Mouse (Mus musculus) heart, embryonic 11.5 days (tissue): ENCODE measurements around the gene Tnni3k. TPM values are rescaled to one million over a fixed set of nuclear protein-coding genes. Genes with fewer than 3 reads are reported as not detected.

Source experiments
- ATAC-seq: fragments of 200-750 bp; cut with Nextera tagmentation; replicated peaks from 2 replicates; pipeline ENCODE4 v1.8.0; 2017; ENCODE audit warnings: moderate library complexity; ENCODE audit not compliant: insufficient number of reproducible peaks, low FRiP score, low TSS enrichment
- H3K27ac ChIP-seq: fragments of 300-500 bp; sonication (generic); 2 replicates; pipeline ENCODE4 v1.5.1; 2014; ENCODE audit warnings: mild to moderate bottlenecking, low read depth, low read length
- H3K27me3 ChIP-seq: fragments of 300-500 bp; sonication (generic); 2 replicates; pipeline ENCODE4 v1.6.1; 2014; ENCODE audit warnings: mild to moderate bottlenecking, low read length, mixed read lengths; ENCODE audit not compliant: control insufficient read depth, insufficient read depth
- H3K36me3 ChIP-seq: fragments of 300-500 bp; sonication (generic); 2 replicates; pipeline ENCODE4 v1.6.1; 2014; ENCODE audit warnings: mild to moderate bottlenecking, low read length, moderate library complexity, mixed read lengths; ENCODE audit not compliant: control insufficient read depth, insufficient read depth
- H3K4me1 ChIP-seq: fragments of 300-500 bp; sonication (generic); 2 replicates; pipeline ENCODE4 v1.6.1; 2014; ENCODE audit warnings: low read length; ENCODE audit not compliant: control insufficient read depth, insufficient read depth
- H3K4me2 ChIP-seq: fragments of 300-500 bp; sonication (generic); 2 replicates; pipeline ENCODE4 v1.6.1; 2014; ENCODE audit warnings: mild to moderate bottlenecking, moderate library complexity
- H3K4me3 ChIP-seq: fragments of 300-500 bp; sonication (generic); 2 replicates; pipeline ENCODE4 v1.5.1; 2014; ENCODE audit warnings: low read depth, low read length
- H3K9ac ChIP-seq: fragments of 300-500 bp; sonication (generic); 2 replicates; pipeline ENCODE4 v1.6.1; 2014; ENCODE audit warnings: mild to moderate bottlenecking, low read depth, low read length, moderate library complexity
- H3K9me3 ChIP-seq: fragments of 300-500 bp; sonication (generic); replicated peaks from 2 replicates; pipeline ENCODE4 v1.6.1; 2016; ENCODE audit warnings: low read length; ENCODE audit not compliant: control insufficient read depth
- WGBS: fragments of 180-500 bp; shearing (Covaris S2); extraction: QIAGEN DNeasy Blood & Tissue Kit; methylation state at CpG from one replicate; pipeline ENCODE4 v1.1.7; 2014; ENCODE audit not compliant: insufficient replicate concordance; 5-methylcytosine and 5-hydroxymethylcytosine counted together
- polyA plus RNA-seq: library from polyadenylated mRNA; unstranded; fragments of >200 nt; fragmentation: Nextera tagmentation; extraction: Ambion mirVana; gene quantifications from 2 replicates; pipeline ENCODE4 v1.2.1, GENCODE M21; 2014

Tnni3k gene
- polyA plus RNA-seq, 1 experiment from 2014 or later: 33.7 TPM

GRCm38 (mm10) chr3:154815606-154816005, 239.6 kb downstream of the Tnni3k start:
- H3K9me3 ChIP-seq: no peaks in the 10 kb centered on the region
- H3K27ac ChIP-seq: no peak overlapping the region
- no peak overlapping the region for H3K4me2 ChIP-seq
- H3K27me3 ChIP-seq: no peaks in the 10 kb centered on the region
- peaks cover 11% of the 10 kb centered on the region; the same call in 1 of the 2 replicates for H3K4me1 ChIP-seq
- no peak overlapping the region for H3K4me3 ChIP-seq
- no peak overlapping the region for H3K9ac ChIP-seq
- 50% methylated on average over 2 of the region's 2 CpGs for WGBS
- no peaks in the 10 kb centered on the region for H3K36me3 ChIP-seq
- ATAC-seq: no peak

- Histone ChIP-seq H3K27me3 (no peaks in the 10 kb centered on the region), H3K27ac (no peak overlapping the region), H3K9me3 (no peaks in the 10 kb centered on the region), H3K9ac (no peak overlapping the region), H3K4me2 (no peak overlapping the region), H3K4me3 (no peak overlapping the region), H3K36me3 (no peaks in the 10 kb centered on the region), H3K4me1 (peaks cover 11% of the 10 kb centered on the region; the same call in 1 of the 2 replicates)
- no peak for ATAC-seq
- 44% methylated on average over 1 of the region's 1 CpGs for WGBS
These were observed 242.3 kb downstream of the Tnni3k start for GRCm38 (mm10) chr3:154812893-154813292.

GRCm38 (mm10) chr3:154811833-154812232, 243.4 kb downstream of the Tnni3k start:
- ATAC-seq: no peak
- H3K36me3 ChIP-seq: no peaks in the 10 kb centered on the region

GRCm38 (mm10) chr3:154811281-154811680, 243.9 kb downstream of the Tnni3k start:
- Histone ChIP-seq H3K4me2 (no peak overlapping the region), H3K4me3 (no peak overlapping the region), H3K27ac (no peak overlapping the region), H3K9ac (no peak overlapping the region), H3K27me3 (no peaks in the 10 kb centered on the region), H3K4me1 (peaks cover 10% of the 10 kb centered on the region; the same call in 1 of the 2 replicates), H3K36me3 (no peaks in the 10 kb centered on the region), H3K9me3 (no peaks in the 10 kb centered on the region)
- 40% methylated on average over 9 of the region's 9 CpGs for WGBS
- ATAC-seq: no peak

More at GRCm38 (mm10) chr3:154811833-154812232, 243.4 kb downstream of the Tnni3k start:
- H3K9ac ChIP-seq: no peak overlapping the region
- H3K27ac ChIP-seq: no peak overlapping the region
- no peak overlapping the region for H3K4me2 ChIP-seq
- H3K27me3 ChIP-seq: no peaks in the 10 kb centered on the region
- no peak overlapping the region for H3K4me3 ChIP-seq
- 60% methylated on average over 9 of the region's 9 CpGs for WGBS
- peaks cover 7% of the 10 kb centered on the region; the same call in 1 of the 2 replicates for H3K4me1 ChIP-seq
- no peaks in the 10 kb centered on the region for H3K9me3 ChIP-seq

- Histone ChIP-seq H3K27me3 (no peaks in the 10 kb centered on the region), H3K27ac (no peak overlapping the region), H3K4me2 (no peak overlapping the region), H3K9ac (no peak overlapping the region), H3K4me3 (no peak overlapping the region), H3K36me3 (no peaks in the 10 kb centered on the region), H3K9me3 (no peaks in the 10 kb centered on the region), H3K4me1 (peaks cover 11% of the 10 kb centered on the region; the same call in 1 of the 2 replicates)
- no peak for ATAC-seq
- WGBS: 57% methylated on average over 7 of the region's 7 CpGs
These were observed 244.8 kb downstream of the Tnni3k start for GRCm38 (mm10) chr3:154810273-154810870.

- Histone ChIP-seq H3K36me3 (no peaks in the 10 kb centered on the region), H3K27me3 (no peaks in the 10 kb centered on the region), H3K4me3 (no peak overlapping the region), H3K4me2 (no peak overlapping the region), H3K9ac (no peak overlapping the region), H3K9me3 (no peaks in the 10 kb centered on the region), H3K4me1 (peaks cover 11% of the 10 kb centered on the region; the same call in 1 of the 2 replicates), H3K27ac (peak overlapping the region; percentile 41; the same call in 1 of the 2 replicates)
- 46% methylated on average over 7 of the region's 7 CpGs for WGBS
- ATAC-seq: peak; percentile 39; the same call in 1 of the 2 replicates
These were observed 248.6 kb downstream of the Tnni3k start for GRCm38 (mm10) chr3:154806626-154807025.

GRCm38 (mm10) chr3:154800888-154801429, 254.2 kb downstream of the Tnni3k start:
- 78% methylated on average over 8 of the region's 8 CpGs for WGBS
- Histone ChIP-seq H3K9ac (no peak overlapping the region), H3K27me3 (no peaks in the 10 kb centered on the region), H3K27ac (no peak overlapping the region), H3K4me1 (no peaks in the 10 kb centered on the region), H3K36me3 (no peaks in the 10 kb centered on the region), H3K4me3 (no peak overlapping the region), H3K9me3 (no peaks in the 10 kb centered on the region), H3K4me2 (no peak overlapping the region)
- ATAC-seq: no peak

GRCm38 (mm10) chr3:154800454-154800853, 254.8 kb downstream of the Tnni3k start:
- H3K27me3 ChIP-seq: no peaks in the 10 kb centered on the region
- WGBS: 75% methylated on average over 8 of the region's 8 CpGs

GRCm38 (mm10) chr3:154798806-154799205, 256.4 kb downstream of the Tnni3k start:
- no peak for ATAC-seq

More at GRCm38 (mm10) chr3:154800454-154800853, 254.8 kb downstream of the Tnni3k start:
- no peak overlapping the region for H3K4me2 ChIP-seq
- no peak for ATAC-seq
- no peaks in the 10 kb centered on the region for H3K4me1 ChIP-seq
- no peaks in the 10 kb centered on the region for H3K9me3 ChIP-seq
- no peak overlapping the region for H3K27ac ChIP-seq
- H3K4me3 ChIP-seq: no peak overlapping the region
- H3K9ac ChIP-seq: no peak overlapping the region
- H3K36me3 ChIP-seq: no peaks in the 10 kb centered on the region

More at GRCm38 (mm10) chr3:154798806-154799205, 256.4 kb downstream of the Tnni3k start:
- H3K4me1 ChIP-seq: no peaks in the 10 kb centered on the region
- WGBS: 77% methylated on average over 4 of the region's 4 CpGs
- no peaks in the 10 kb centered on the region for H3K27me3 ChIP-seq
- no peaks in the 10 kb centered on the region for H3K9me3 ChIP-seq
- H3K27ac ChIP-seq: no peak overlapping the region
- no peak overlapping the region for H3K9ac ChIP-seq
- H3K36me3 ChIP-seq: no peaks in the 10 kb centered on the region
- H3K4me3 ChIP-seq: no peak overlapping the region
- no peak overlapping the region for H3K4me2 ChIP-seq
